16 mouse cellular contexts compared by ENCODE assay signal in genomic region chr2:16731033-16731432, GRCm38 (mm10).
"Had no signal": no experiment of that assay in that cellular context is flagged by ENCODE, and none has a peak within 500 bp of the region (broad histone marks: within the 10 kb centered on the region; RNA-seq: fewer than 3 reads in every experiment).

No protein-coding gene starts in this region.

- H3K4me3 ChIP-seq: liver, embryonic 12.5 days; megakaryocyte, embryonic 14.5 days; midbrain, embryonic 13.5 days; midbrain, embryonic 15.5 days; neural tube, embryonic 12.5 days had no signal

- ATAC-seq: liver, embryonic 12.5 days; midbrain, embryonic 13.5 days; midbrain, embryonic 15.5 days had no signal

- H3K4me1 ChIP-seq: liver, embryonic 12.5 days; midbrain, embryonic 13.5 days; midbrain, embryonic 15.5 days; neural tube, embryonic 12.5 days had no signal

- H3K9ac ChIP-seq: liver, embryonic 12.5 days; liver, embryonic 14.5 days; midbrain, embryonic 13.5 days; midbrain, embryonic 15.5 days; neural tube, embryonic 12.5 days had no signal

- H3K27ac ChIP-seq: liver, embryonic 12.5 days; liver, embryonic 14.5 days; macrophage; midbrain, embryonic 13.5 days; midbrain, embryonic 15.5 days; neural tube, embryonic 12.5 days had no signal

- H3K36me3 ChIP-seq: liver, embryonic 12.5 days; midbrain, embryonic 13.5 days; midbrain, embryonic 15.5 days; neural tube, embryonic 12.5 days had no signal

- H3K9me3 ChIP-seq: liver, embryonic 12.5 days; megakaryocyte, embryonic 14.5 days; midbrain, embryonic 13.5 days; midbrain, embryonic 15.5 days; neural tube, embryonic 12.5 days had no signal

- H3K4me2 ChIP-seq: liver, embryonic 12.5 days; midbrain, embryonic 11.5 days; midbrain, embryonic 13.5 days; midbrain, embryonic 15.5 days; neural tube, embryonic 12.5 days had no signal

- DNase-seq: retina, postnatal 1 day; right cerebral cortex, adult 18-20 months; right cerebral cortex, postnatal 25 days; right cerebral cortex, postnatal 4 days; spleen, adult 18-20 months; thymus, adult 18-20 months; thymus, postnatal 14 days; thymus, postnatal 36 days had no signal

- H3K27me3 ChIP-seq: liver, embryonic 12.5 days; megakaryocyte, embryonic 14.5 days; midbrain, embryonic 13.5 days; midbrain, embryonic 15.5 days; neural tube, embryonic 12.5 days had no signal
